Mouse (Mus musculus) midbrain, embryonic 14.5 days (tissue): ENCODE measurements around the gene Timm8a2. TPM values are rescaled to one million over a fixed set of nuclear protein-coding genes. Genes with fewer than 3 reads are reported as not detected.
"Not testable (repeated sequence)": the region's sequence is repeated elsewhere in the genome, so short reads cannot be mapped to it uniquely, and the experiment has no call there.

Source experiments
- ATAC-seq: fragments of 200-750 bp; cut with Nextera tagmentation; 2 replicates; pipeline ENCODE4 v1.8.0; 2017; ENCODE audit warnings: moderate number of reproducible peaks, moderate library complexity; ENCODE audit not compliant: low FRiP score, low TSS enrichment
- DNase-seq: peaks from one replicate; pipeline ENCODE4 v3.0.0-alpha.2; 2015
- H3K27ac ChIP-seq: fragments of 300-500 bp; sonication (generic); replicated peaks from 2 replicates; pipeline ENCODE4 v1.5.1; 2014; ENCODE audit warnings: mild to moderate bottlenecking, low read depth, low read length, moderate library complexity
- H3K27me3 ChIP-seq: fragments of 300-500 bp; sonication (generic); 2 replicates; pipeline ENCODE4 v1.6.1; 2014; ENCODE audit warnings: low read length, control low read depth, mixed read lengths; ENCODE audit not compliant: control insufficient read depth, insufficient read depth
- H3K36me3 ChIP-seq: fragments of 300-500 bp; sonication (generic); 2 replicates; pipeline ENCODE4 v1.6.1; 2014; ENCODE audit warnings: low read length, control low read depth; ENCODE audit not compliant: control insufficient read depth, insufficient read depth
- H3K4me1 ChIP-seq: fragments of 300-500 bp; sonication (generic); 2 replicates; pipeline ENCODE4 v1.6.1; 2014; ENCODE audit warnings: mild to moderate bottlenecking, antibody characterized with exemption, low read length, control low read depth; ENCODE audit not compliant: control insufficient read depth, insufficient read depth
- H3K4me2 ChIP-seq: fragments of 300-500 bp; sonication (generic); 2 replicates; pipeline ENCODE4 v1.6.1; 2014; ENCODE audit warnings: mild to moderate bottlenecking, low read length, moderate library complexity
- H3K4me3 ChIP-seq: fragments of 300-500 bp; sonication (generic); replicated peaks from 2 replicates; pipeline ENCODE4 v1.5.1; 2014; ENCODE audit warnings: low read depth, low read length
- H3K9ac ChIP-seq: fragments of 300-500 bp; sonication (generic); replicated peaks from 2 replicates; pipeline ENCODE4 v1.6.1; 2014; ENCODE audit warnings: mild to moderate bottlenecking, low read length, moderate library complexity
- H3K9me3 ChIP-seq: fragments of 300-500 bp; sonication (generic); 2 replicates; pipeline ENCODE4 v1.6.1; 2016; ENCODE audit warnings: low read length, control low read depth, mixed read lengths; ENCODE audit not compliant: control insufficient read depth
- WGBS: fragments of 180-500 bp; shearing (Covaris S2); extraction: QIAGEN DNeasy Blood & Tissue Kit; methylation state at CpG from one replicate; pipeline ENCODE4 v1.1.7; 2014; 5-methylcytosine and 5-hydroxymethylcytosine counted together
- polyA plus RNA-seq: library from polyadenylated mRNA; unstranded; fragments of >200 nt; fragmentation: Nextera tagmentation; extraction: Ambion mirVana; gene quantifications from 2 replicates; pipeline ENCODE4 v1.2.1, GENCODE M21; 2014

Timm8a2 gene
- polyA plus RNA-seq, 1 experiment from 2014 or later: not detected

DNA sequence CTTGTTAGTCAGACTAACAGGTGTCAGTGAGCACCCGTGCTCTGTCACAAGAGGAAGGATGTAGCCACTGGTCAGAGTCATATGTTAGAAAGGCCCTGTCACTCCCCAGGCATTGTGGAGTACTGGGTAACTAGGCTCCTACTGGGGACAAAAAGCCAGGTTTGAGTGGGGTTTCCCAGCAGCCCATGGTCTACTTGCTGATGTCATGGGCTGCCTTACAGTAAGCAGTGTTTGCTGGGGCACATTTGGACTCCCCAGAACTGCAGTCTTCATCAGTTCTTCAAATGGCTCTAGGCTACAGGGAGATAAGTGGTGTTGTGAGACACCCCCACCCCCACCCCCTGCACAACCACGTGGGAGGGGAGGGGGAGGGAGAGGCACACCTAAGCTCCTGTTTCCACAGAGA, 23.5 kb downstream of the Timm8a2 start:
- H3K9me3 ChIP-seq: no peaks in the 10 kb centered on the region
- H3K4me2 ChIP-seq: no peak overlapping the region
- no peak overlapping the region for H3K27ac ChIP-seq
- H3K4me1 ChIP-seq: no peaks in the 10 kb centered on the region
- no peak overlapping the region for H3K4me3 ChIP-seq
- no peaks in the 10 kb centered on the region for H3K36me3 ChIP-seq
- DNase-seq: no peak
- no peak for ATAC-seq
- WGBS: 43% methylated on average over 2 of the region's 2 CpGs
- no peaks in the 10 kb centered on the region for H3K27me3 ChIP-seq
- no peak overlapping the region for H3K9ac ChIP-seq

DNA sequence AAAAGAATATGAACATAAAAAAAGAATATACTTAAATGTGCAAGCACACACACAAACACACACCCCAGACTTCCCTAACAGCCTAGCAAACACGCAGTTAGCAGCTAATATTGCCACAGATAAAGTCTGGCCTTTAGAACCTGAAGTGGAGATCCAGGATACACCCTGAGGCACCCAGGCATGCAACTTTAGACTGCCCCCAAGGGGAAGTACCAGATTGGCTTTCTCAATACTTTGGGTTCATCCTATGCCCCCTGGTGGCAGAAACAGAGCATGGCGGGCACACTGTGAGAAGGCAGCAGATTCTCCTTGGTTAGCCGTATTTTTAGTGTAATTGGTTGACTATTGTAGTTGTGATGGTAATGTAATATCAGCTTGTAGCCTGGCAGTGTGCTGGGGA, 26.2 kb downstream of the Timm8a2 start:
- ATAC-seq (0 out of 2 replicates have a peak, but pooled peaks have one; percentile 48), DNase-seq (peak; percentile 87)
- Histone ChIP-seq H3K27me3 (no peaks in the 10 kb centered on the region), H3K36me3 (no peaks in the 10 kb centered on the region), H3K4me3 (no peak overlapping the region), H3K4me1 (no peaks in the 10 kb centered on the region), H3K9ac (no peak overlapping the region), H3K4me2 (no peak overlapping the region), H3K9me3 (no peaks in the 10 kb centered on the region), H3K27ac (no peak overlapping the region)
- WGBS: 16% methylated on average over 3 of the region's 3 CpGs

DNA sequence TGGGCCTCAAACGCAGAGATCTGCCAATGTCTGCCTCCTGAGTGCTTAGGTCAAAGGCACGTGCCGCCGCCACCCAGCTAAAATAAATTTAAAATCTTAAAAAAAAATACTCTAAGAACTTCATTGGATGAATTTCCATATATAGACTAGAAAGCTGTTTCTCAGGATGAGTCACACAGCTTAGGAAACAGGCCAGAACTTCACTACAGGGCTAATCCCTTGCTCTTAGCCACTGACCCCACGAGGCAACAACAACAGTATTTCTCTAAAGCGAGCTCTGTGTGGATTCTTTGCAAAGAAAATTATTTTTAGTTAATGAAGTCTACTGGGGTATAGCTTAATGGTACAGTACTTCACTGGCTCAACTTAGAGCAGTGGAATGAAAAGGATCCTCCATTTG, 26.9 kb downstream of the Timm8a2 start:
- Histone ChIP-seq H3K27ac (no peak overlapping the region), H3K4me2 (no peak overlapping the region), H3K36me3 (no peaks in the 10 kb centered on the region), H3K27me3 (no peaks in the 10 kb centered on the region), H3K4me1 (no peaks in the 10 kb centered on the region), H3K9ac (no peak overlapping the region), H3K4me3 (no peak overlapping the region), H3K9me3 (no peaks in the 10 kb centered on the region)
- ATAC-seq (no peak), DNase-seq (no peak)
- 91% methylated on average over 6 of the region's 6 CpGs for WGBS

DNA sequence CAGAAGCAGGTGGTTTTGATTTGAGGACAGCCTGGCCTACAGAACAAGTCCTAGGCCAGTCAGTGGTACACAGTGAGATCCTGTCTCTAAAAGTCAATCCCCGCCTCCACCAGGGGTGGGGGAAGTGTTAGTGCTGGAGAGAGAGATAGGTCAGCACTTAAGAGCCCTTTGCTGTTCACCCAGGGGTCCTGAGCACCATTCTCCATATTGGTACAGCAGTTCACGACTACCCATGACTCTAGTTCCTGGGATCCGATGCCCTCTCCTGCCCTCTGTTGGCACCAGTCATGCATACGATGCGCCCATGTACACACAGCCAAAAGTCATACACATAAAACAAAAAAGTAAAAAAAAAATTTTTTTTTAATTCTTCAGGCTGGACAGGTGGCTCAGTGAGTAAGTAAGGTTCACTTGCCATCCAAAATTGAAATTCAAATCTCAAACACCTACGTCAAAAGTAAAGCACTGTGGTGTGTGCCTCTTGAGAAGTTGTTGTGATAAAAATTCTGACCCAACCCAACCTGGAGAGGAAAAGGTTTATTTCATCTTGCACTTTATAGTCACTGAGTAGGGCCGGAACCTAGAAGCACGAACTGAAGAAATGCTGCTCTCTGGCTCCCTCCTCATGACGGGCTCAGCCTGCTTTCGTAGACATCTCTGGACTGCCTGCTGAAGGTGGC, 28.1 kb downstream of the Timm8a2 start:
- DNase-seq (no peak), ATAC-seq (no peak)
- Histone ChIP-seq H3K36me3 (no peaks in the 10 kb centered on the region), H3K4me2 (no peak overlapping the region), H3K27ac (no peak overlapping the region), H3K27me3 (no peaks in the 10 kb centered on the region), H3K9ac (no peak overlapping the region), H3K9me3 (no peaks in the 10 kb centered on the region), H3K4me3 (no peak overlapping the region), H3K4me1 (no peaks in the 10 kb centered on the region)
- WGBS: 86% methylated on average over 10 of the region's 10 CpGs

DNA sequence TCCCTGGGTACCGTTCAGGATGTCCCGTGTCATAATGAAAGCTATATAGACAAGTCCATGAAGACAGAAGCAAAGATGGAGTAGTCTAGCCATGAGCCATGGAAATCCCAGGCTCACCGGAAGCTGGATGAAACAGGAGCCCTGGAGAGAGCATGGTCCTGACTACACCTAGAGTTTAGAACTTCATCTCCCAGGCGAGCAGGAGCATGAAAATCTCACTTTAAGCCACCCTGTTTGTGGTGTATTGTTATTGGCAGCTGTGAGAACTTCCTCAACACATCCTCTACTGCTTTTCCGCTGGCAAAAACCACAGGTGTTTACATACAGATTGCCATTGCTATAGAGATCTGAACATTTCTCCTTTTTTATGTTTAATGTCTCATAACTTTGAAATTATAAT, 29.1 kb downstream of the Timm8a2 start:
- Histone ChIP-seq H3K9me3 (no peaks in the 10 kb centered on the region), H3K4me3 (no peak overlapping the region), H3K4me2 (no peak overlapping the region), H3K27me3 (no peaks in the 10 kb centered on the region), H3K4me1 (no peaks in the 10 kb centered on the region), H3K27ac (no peak overlapping the region), H3K9ac (no peak overlapping the region), H3K36me3 (no peaks in the 10 kb centered on the region)
- ATAC-seq: no peak
- no peak for DNase-seq
- WGBS: 79% methylated on average over 5 of the region's 5 CpGs

DNA sequence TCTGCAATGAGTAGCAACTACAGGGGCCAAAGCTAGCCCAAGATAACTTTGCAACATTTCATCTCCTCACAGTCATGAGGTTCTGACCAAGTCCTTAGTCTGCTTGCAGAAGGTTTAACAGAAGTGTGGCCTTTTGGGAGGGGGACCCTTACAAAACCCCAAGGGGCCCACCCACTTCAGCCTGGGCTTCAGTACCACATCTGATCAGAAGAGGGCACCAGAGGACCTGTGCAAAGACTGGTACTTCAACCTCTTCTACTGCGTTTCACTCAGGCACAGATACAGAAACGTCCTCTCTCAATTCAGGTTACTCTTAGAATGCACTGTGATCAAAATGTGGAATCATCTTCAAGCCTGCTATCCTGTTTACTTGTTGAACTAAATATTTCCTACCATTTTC, 30.0 kb downstream of the Timm8a2 start:
- DNase-seq: peak; percentile 73
- no peaks in the 10 kb centered on the region for H3K4me1 ChIP-seq
- no peak overlapping the region for H3K4me2 ChIP-seq
- no peaks in the 10 kb centered on the region for H3K36me3 ChIP-seq
- H3K27me3 ChIP-seq: no peaks in the 10 kb centered on the region
- no peak overlapping the region for H3K27ac ChIP-seq
- no peak overlapping the region for H3K4me3 ChIP-seq
- 6% methylated on average over 2 of the region's 2 CpGs for WGBS
- H3K9ac ChIP-seq: no peak overlapping the region
- no peaks in the 10 kb centered on the region for H3K9me3 ChIP-seq
- no peak for ATAC-seq

DNA sequence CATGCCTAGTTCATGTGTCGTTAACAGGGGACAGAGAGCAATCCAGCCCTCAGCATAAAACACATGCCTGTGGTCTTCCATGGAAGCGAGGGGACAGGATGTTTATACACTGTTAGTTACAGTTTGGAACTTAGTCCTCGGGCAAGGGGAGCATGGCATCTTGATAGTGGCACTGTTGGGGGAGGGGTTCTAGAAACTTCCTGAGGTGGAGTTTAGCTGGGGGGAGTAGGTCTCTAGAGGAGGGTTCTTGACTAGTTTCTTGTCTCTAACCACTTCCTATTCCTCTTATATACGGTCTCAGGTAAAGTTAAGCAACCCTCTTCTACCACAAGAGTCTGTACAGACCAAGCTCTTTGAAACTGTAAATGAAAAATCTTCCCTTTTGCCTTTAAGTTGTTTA, 31.8 kb downstream of the Timm8a2 start:
- H3K4me3 ChIP-seq: no peak overlapping the region
- H3K9me3 ChIP-seq: no peaks in the 10 kb centered on the region
- no peak overlapping the region for H3K4me2 ChIP-seq
- DNase-seq (no peak), ATAC-seq (no peak)
- no peak overlapping the region for H3K27ac ChIP-seq
- 87% methylated on average over 4 of the region's 4 CpGs for WGBS
- H3K36me3 ChIP-seq: no peaks in the 10 kb centered on the region
- H3K4me1 ChIP-seq: no peaks in the 10 kb centered on the region
- H3K27me3 ChIP-seq: no peaks in the 10 kb centered on the region
- no peak overlapping the region for H3K9ac ChIP-seq

DNA sequence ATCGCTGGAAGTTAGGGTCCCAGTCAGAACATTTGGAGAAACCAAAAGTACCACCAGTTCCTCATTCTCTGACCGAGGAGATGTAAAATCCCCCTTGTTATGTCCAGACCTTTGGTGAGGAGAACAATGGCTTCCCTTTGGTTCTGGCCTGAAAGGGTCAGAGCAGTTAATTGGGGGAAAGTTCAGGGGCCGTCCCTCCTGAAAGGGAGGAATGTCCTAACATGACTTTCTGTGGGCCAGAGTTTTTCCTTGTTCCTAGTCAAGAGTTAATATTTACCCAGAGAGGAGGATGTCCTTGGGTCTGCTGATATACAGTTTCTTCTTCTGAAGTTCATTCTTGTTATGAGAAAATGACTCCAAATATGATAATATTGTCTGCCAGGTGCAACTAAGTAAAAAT, 33.6 kb downstream of the Timm8a2 start:
- H3K4me2 ChIP-seq, H3K27ac ChIP-seq, DNase-seq, H3K4me3 ChIP-seq, H3K9ac ChIP-seq, H3K4me1 ChIP-seq, H3K9me3 ChIP-seq, ATAC-seq, H3K27me3 ChIP-seq, H3K36me3 ChIP-seq: not testable (repeated sequence)
- whole genome bisulfite sequencing: 54% methylated on average over 3 of the region's 3 CpGs

DNA sequence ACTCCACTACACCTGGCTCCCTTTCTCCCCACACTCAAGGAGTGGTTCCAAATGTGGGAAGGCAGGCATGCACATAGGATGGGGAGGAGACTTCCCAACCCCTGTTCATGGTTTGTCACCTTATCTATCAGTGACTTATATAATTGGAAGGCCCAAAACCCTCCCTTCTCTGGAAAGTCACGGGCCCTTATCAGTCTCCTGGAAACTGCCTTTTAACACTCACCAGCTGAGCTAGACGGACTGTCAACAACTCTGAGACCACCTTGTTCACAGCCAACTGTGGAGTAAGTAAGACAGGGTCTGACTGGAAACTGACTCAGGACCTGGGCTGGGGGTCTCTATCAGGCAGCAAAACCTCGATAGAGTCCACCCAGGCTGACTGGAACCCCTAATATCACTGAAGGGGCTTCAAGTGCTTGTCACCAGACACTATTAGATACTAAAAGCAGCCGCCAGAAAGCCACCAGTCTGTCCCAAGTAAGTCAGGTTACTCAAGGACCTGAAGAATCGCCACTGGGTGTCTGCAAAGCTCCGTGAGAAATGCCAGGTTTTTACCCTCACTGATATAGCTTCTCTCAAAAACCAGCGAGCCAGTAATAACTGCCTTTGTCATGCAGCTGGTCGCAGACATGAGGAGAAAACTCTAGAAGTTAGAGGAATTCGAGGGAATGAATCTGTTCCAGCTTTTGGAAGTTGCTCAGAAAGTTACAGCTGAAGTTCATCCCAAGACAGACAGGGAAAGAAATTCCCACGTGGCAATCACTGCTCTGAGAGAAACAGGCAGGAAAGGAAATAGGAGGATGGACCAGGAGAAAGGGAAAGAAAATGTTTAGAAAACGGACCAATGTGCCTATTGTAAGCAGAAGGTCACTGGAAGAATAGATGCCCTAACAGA, 34.6 kb downstream of the Timm8a2 start:
- Histone ChIP-seq H3K27me3 (no peaks in the 10 kb centered on the region), H3K4me2 (no peak overlapping the region), H3K36me3 (no peaks in the 10 kb centered on the region), H3K27ac (no peak overlapping the region), H3K9me3 (no peaks in the 10 kb centered on the region), H3K9ac (no peak overlapping the region), H3K4me3 (no peak overlapping the region), H3K4me1 (no peaks in the 10 kb centered on the region)
- 70% methylated on average over 11 of the region's 11 CpGs for WGBS
- ATAC-seq: no peak
- no peak for DNase-seq
